Mouse (Mus musculus) forebrain, embryonic 16.5 days (tissue): ENCODE data around the gene Bzw2. TPM values are rescaled to one million over a fixed set of nuclear protein-coding genes. Genes with fewer than 3 reads are reported as not detected.

ENCODE experiments used
- ATAC-seq: fragments of 200-750 bp; cut with Nextera tagmentation; 2 replicates; pipeline ENCODE4 v1.8.0; 2017; ENCODE audit warnings: mild to moderate bottlenecking, moderate library complexity
- H3K27ac ChIP-seq: fragments of 300-500 bp; sonication (generic); 2 replicates; pipeline ENCODE4 v1.5.1; 2014; ENCODE audit warnings: low read length, control low read depth
- H3K27me3 ChIP-seq: fragments of 300-500 bp; sonication (generic); replicated peaks from 2 replicates; pipeline ENCODE4 v1.6.1; 2014; ENCODE audit warnings: low read length; ENCODE audit not compliant: control insufficient read depth, insufficient read depth
- H3K36me3 ChIP-seq: fragments of 300-500 bp; sonication (generic); 2 replicates; pipeline ENCODE4 v1.6.1; 2014; ENCODE audit not compliant: control insufficient read depth, insufficient read depth
- H3K4me1 ChIP-seq: fragments of 300-500 bp; sonication (generic); replicated peaks from 2 replicates; pipeline ENCODE4 v1.6.1; 2014; ENCODE audit warnings: low read length; ENCODE audit not compliant: control insufficient read depth, insufficient read depth
- H3K4me2 ChIP-seq: fragments of 300-500 bp; sonication (generic); 2 replicates; pipeline ENCODE4 v1.6.1; 2014; ENCODE audit warnings: mild to moderate bottlenecking, low read length, control low read depth
- H3K4me3 ChIP-seq: fragments of 300-500 bp; sonication (generic); replicated peaks from 2 replicates; pipeline ENCODE4 v1.5.1; 2014; ENCODE audit warnings: mild to moderate bottlenecking, low read length, control low read depth
- H3K9ac ChIP-seq: fragments of 300-500 bp; sonication (generic); replicated peaks from 2 replicates; pipeline ENCODE4 v1.6.1; 2014; ENCODE audit warnings: low read depth, low read length, control low read depth
- H3K9me3 ChIP-seq: fragments of 300-500 bp; sonication (generic); 2 replicates; pipeline ENCODE4 v1.6.1; 2016; ENCODE audit warnings: low read length; ENCODE audit not compliant: control insufficient read depth
- WGBS: fragments of 180-500 bp; shearing (Covaris S2); extraction: QIAGEN DNeasy Blood & Tissue Kit; methylation state at CpG from one replicate; pipeline ENCODE4 v1.1.7; 2014; 5-methylcytosine and 5-hydroxymethylcytosine counted together
- polyA plus RNA-seq: library from polyadenylated mRNA; unstranded; fragments of >200 nt; fragmentation: Nextera tagmentation; extraction: Ambion mirVana; gene quantifications from 2 replicates; pipeline ENCODE4 v1.2.1, GENCODE M21; 2015

The Bzw2 gene
- polyA plus RNA-seq, 1 experiment from 2014 or later: 542 TPM

- Histone ChIP-seq H3K36me3 (peaks cover 5% of the 10 kb centered on the region), H3K9ac (no peak overlapping the region), H3K4me2 (no peak overlapping the region), H3K4me3 (no peak overlapping the region), H3K4me1 (no peaks in the 10 kb centered on the region), H3K9me3 (no peaks in the 10 kb centered on the region), H3K27me3 (no peaks in the 10 kb centered on the region), H3K27ac (no peak overlapping the region)
- WGBS: 43% methylated on average over 1 of the region's 1 CpGs
- no peak for ATAC-seq
Observed at GRCm38 (mm10) chr12:36165299-36165698, 7.4 kb upstream of the Bzw2 start.

GRCm38 (mm10) chr12:36164126-36164791 is 6.4 kb upstream of the Bzw2 start:
- Histone ChIP-seq H3K9ac (no peak overlapping the region), H3K27me3 (no peaks in the 10 kb centered on the region), H3K27ac (no peak overlapping the region), H3K36me3 (0 out of 2 replicates have a peak, but pooled peaks cover 4% of the 10 kb centered on the region), H3K4me2 (no peak overlapping the region), H3K4me3 (no peak overlapping the region), H3K4me1 (no peaks in the 10 kb centered on the region), H3K9me3 (no peaks in the 10 kb centered on the region)
- ATAC-seq: no peak
- WGBS: 89% methylated on average over 7 of the region's 7 CpGs

- Histone ChIP-seq H3K4me3 (peak overlapping the region; percentile 99), H3K9ac (peak overlapping the region; percentile 96), H3K4me2 (peak overlapping the region; percentile 79), H3K27me3 (no peaks in the 10 kb centered on the region), H3K36me3 (no peaks in the 10 kb centered on the region), H3K4me1 (peaks cover 25% of the 10 kb centered on the region), H3K27ac (peak overlapping the region; percentile 80), H3K9me3 (no peaks in the 10 kb centered on the region)
- peak; percentile 31 for ATAC-seq
- WGBS: 0% methylated on average over 14 of the region's 14 CpGs
Observed at GRCm38 (mm10) chr12:36157304-36157637, 609 bp downstream of the Bzw2 start.

- Histone ChIP-seq H3K36me3 (no peaks in the 10 kb centered on the region), H3K4me1 (peaks cover 25% of the 10 kb centered on the region), H3K4me3 (peak within 1 kb of the TSS; percentile 99), H3K4me2 (peak within 1 kb of the TSS; percentile 79), H3K27ac (peak within 1 kb of the TSS; percentile 80), H3K9me3 (no peaks in the 10 kb centered on the region), H3K9ac (peak within 1 kb of the TSS; percentile 96), H3K27me3 (no peaks in the 10 kb centered on the region)
- peak; percentile 97 for ATAC-seq
- WGBS: 0% methylated on average over 42 of the region's 42 CpGs
Observed at GRCm38 (mm10) chr12:36156637-36157303, 1.1 kb downstream of the Bzw2 start, which contains the start of gene Ankmy2. Gene Ankmy2 (plus strand): TSS chr12:36157114.

- Histone ChIP-seq H3K9me3 (no peaks in the 10 kb centered on the region), H3K4me2 (peak overlapping the region; percentile 79), H3K4me1 (peaks cover 25% of the 10 kb centered on the region), H3K4me3 (peak overlapping the region; percentile 99), H3K36me3 (no peaks in the 10 kb centered on the region), H3K27ac (peak overlapping the region; percentile 80), H3K9ac (peak overlapping the region; percentile 96), H3K27me3 (no peaks in the 10 kb centered on the region)
- ATAC-seq: peak; percentile 54
- 0% methylated on average over 33 of the region's 33 CpGs for WGBS
Observed at GRCm38 (mm10) chr12:36156101-36156636, 1.7 kb downstream of the Bzw2 start.

GRCm38 (mm10) chr12:36155141-36155641 is 2.7 kb downstream of the Bzw2 start:
- peak overlapping the region; percentile 79 for H3K4me2 ChIP-seq
- no peaks in the 10 kb centered on the region for H3K27me3 ChIP-seq
- peak overlapping the region; percentile 99 for H3K4me3 ChIP-seq
- WGBS: 6% methylated on average over 8 of the region's 8 CpGs
- ATAC-seq: no peak
- peaks cover 33% of the 10 kb centered on the region for H3K4me1 ChIP-seq
- peak overlapping the region; percentile 47; the same call in 1 of the 2 replicates for H3K27ac ChIP-seq
- H3K9me3 ChIP-seq: no peaks in the 10 kb centered on the region
- peak overlapping the region; percentile 96 for H3K9ac ChIP-seq
- H3K36me3 ChIP-seq: no peaks in the 10 kb centered on the region

GRCm38 (mm10) chr12:36150737-36151136 is 7.1 kb downstream of the Bzw2 start:
- peak; percentile 45 for ATAC-seq

GRCm38 (mm10) chr12:36150265-36150664 is 7.6 kb downstream of the Bzw2 start:
- 62% methylated on average over 2 of the region's 2 CpGs for WGBS
- Histone ChIP-seq H3K4me2 (no peak overlapping the region), H3K27me3 (no peaks in the 10 kb centered on the region), H3K4me3 (no peak overlapping the region), H3K36me3 (no peaks in the 10 kb centered on the region), H3K4me1 (peaks cover 21% of the 10 kb centered on the region), H3K9ac (no peak overlapping the region), H3K27ac (no peak overlapping the region), H3K9me3 (no peaks in the 10 kb centered on the region)
- ATAC-seq: 0 out of 2 replicates have a peak, but pooled peaks have one; percentile 21

More at GRCm38 (mm10) chr12:36150737-36151136, 7.1 kb downstream of the Bzw2 start:
- H3K4me3 ChIP-seq: no peak overlapping the region
- no peak overlapping the region for H3K27ac ChIP-seq
- no peak overlapping the region for H3K4me2 ChIP-seq
- H3K9me3 ChIP-seq: no peaks in the 10 kb centered on the region
- no peaks in the 10 kb centered on the region for H3K36me3 ChIP-seq
- 66% methylated on average over 2 of the region's 2 CpGs for WGBS
- peaks cover 21% of the 10 kb centered on the region for H3K4me1 ChIP-seq
- H3K27me3 ChIP-seq: no peaks in the 10 kb centered on the region
- no peak overlapping the region for H3K9ac ChIP-seq

- Histone ChIP-seq H3K27ac (no peak overlapping the region), H3K9me3 (no peaks in the 10 kb centered on the region), H3K4me2 (no peak overlapping the region), H3K4me1 (peaks cover 8% of the 10 kb centered on the region), H3K9ac (no peak overlapping the region), H3K36me3 (no peaks in the 10 kb centered on the region), H3K4me3 (no peak overlapping the region), H3K27me3 (no peaks in the 10 kb centered on the region)
- 95% methylated on average over 3 of the region's 3 CpGs for WGBS
- no peak for ATAC-seq
Observed at GRCm38 (mm10) chr12:36146230-36147011, 11.5 kb downstream of the Bzw2 start.
